Mouse (Mus musculus) ES-Bruce4 (cell line): ENCODE data around the gene Hadha. TPM values are rescaled to one million over a fixed set of nuclear protein-coding genes. Genes with fewer than 3 reads are reported as not detected.

Experiments
- H3K27ac ChIP-seq: 2 replicates; pipeline ENCODE4 v1.5.1; 2012; ENCODE audit warnings: low read length, inconsistent platforms; ENCODE audit not compliant: insufficient read depth
- H3K27me3 ChIP-seq: 2 replicates; pipeline ENCODE4 v1.6.1; 2012; ENCODE audit warnings: mild to moderate bottlenecking, low read length, inconsistent platforms; ENCODE audit not compliant: control insufficient read depth, poor library complexity, insufficient read depth, severe bottlenecking
- H3K36me3 ChIP-seq: 2 replicates; pipeline ENCODE4 v1.6.1; 2012; ENCODE audit warnings: inconsistent platforms, mild to moderate bottlenecking, low read length, moderate library complexity; ENCODE audit not compliant: control insufficient read depth, poor library complexity, insufficient read depth, severe bottlenecking
- H3K4me1 ChIP-seq: one replicate; pipeline ENCODE4 v1.8.1; 2011; ENCODE audit warnings: low read length; ENCODE audit not compliant: control insufficient read depth, insufficient read depth
- H3K4me3 ChIP-seq: 2 replicates; pipeline ENCODE4 v1.5.1; 2011; ENCODE audit warnings: low read depth, mild to moderate bottlenecking, low read length
- H3K9ac ChIP-seq: 2 replicates; pipeline ENCODE4 v1.6.1; 2012; ENCODE audit warnings: low read depth, mild to moderate bottlenecking, inconsistent platforms; ENCODE audit not compliant: poor library complexity, severe bottlenecking
- H3K9me3 ChIP-seq: replicated peaks from 2 replicates; pipeline ENCODE4 v1.6.1; 2012; ENCODE audit warnings: mild to moderate bottlenecking, low read length, inconsistent platforms; ENCODE audit not compliant: control insufficient read depth, poor library complexity, insufficient read depth, severe bottlenecking
- CTCF ChIP-seq: IDR thresholded peaks from one replicate; pipeline ENCODE4 v1.8.1; 2011; ENCODE audit warnings: low read depth, low read length
- EP300 ChIP-seq: IDR thresholded peaks from 2 replicates; pipeline ENCODE4 v1.6.1; 2011; ENCODE audit warnings: low read depth, low read length; ENCODE audit not compliant: insufficient read depth
- POLR2A ChIP-seq: IDR thresholded peaks from one replicate; pipeline ENCODE4 v1.8.1; 2011; ENCODE audit warnings: low read length; ENCODE audit not compliant: insufficient read depth
- polyA plus RNA-seq: library from polyadenylated mRNA; stranded (reverse); fragments of >200 nt; gene quantifications from 2 replicates; pipeline ENCODE4 v1.2.4, GENCODE M21; 2011; ENCODE audit warnings: low read depth; ENCODE audit not compliant: missing spikeins, insufficient read depth, insufficient read length

The Hadha gene
- 59.3 and 65.7 TPM in 2 replicates for polyA plus RNA-seq

GRCm38 (mm10) chr5:30154474-30155394, at the start of gene Hadha, which contains the start of gene Hadhb:
Hadha (minus strand) TSS chr5:30155162.
Hadhb (plus strand) TSS chr5:30155248.
- H3K27me3 ChIP-seq: no peaks in the 10 kb centered on the region
- peak within 1 kb of the TSS; percentile 59 for H3K9ac ChIP-seq
- H3K4me3 ChIP-seq: peak within 1 kb of the TSS; percentile 97
- TF ChIP-seq POLR2A (peak; percentile 51), CTCF (no peak), EP300 (no peak)
- no peaks in the 10 kb centered on the region for H3K9me3 ChIP-seq
- H3K4me1 ChIP-seq: no peaks in the 10 kb centered on the region
- H3K27ac ChIP-seq: no peak within 1 kb of the TSS
- H3K36me3 ChIP-seq: no peaks in the 10 kb centered on the region

GRCm38 (mm10) chr5:30204441-30204840, 49.5 kb upstream of the Hadha start:
- Histone ChIP-seq H3K9me3 (no peaks in the 10 kb centered on the region), H3K9ac (no peak overlapping the region), H3K27me3 (no peaks in the 10 kb centered on the region), H3K4me3 (no peak overlapping the region), H3K4me1 (peaks cover 7% of the 10 kb centered on the region), H3K36me3 (no peaks in the 10 kb centered on the region), H3K27ac (no peak overlapping the region)
- no peak for TF ChIP-seq EP300
- TF ChIP-seq CTCF: no peak
- TF ChIP-seq POLR2A: no peak

GRCm38 (mm10) chr5:30203216-30203885, 48.4 kb upstream of the Hadha start:
- Histone ChIP-seq H3K9me3 (no peaks in the 10 kb centered on the region), H3K27ac (no peak overlapping the region), H3K4me1 (peaks cover 7% of the 10 kb centered on the region), H3K27me3 (no peaks in the 10 kb centered on the region), H3K9ac (no peak overlapping the region), H3K36me3 (no peaks in the 10 kb centered on the region), H3K4me3 (no peak overlapping the region)
- TF ChIP-seq CTCF (no peak), EP300 (no peak), POLR2A (no peak)

- H3K27me3 ChIP-seq: no peaks in the 10 kb centered on the region
- H3K27ac ChIP-seq: no peak overlapping the region
- no peak overlapping the region for H3K9ac ChIP-seq
- no peaks in the 10 kb centered on the region for H3K9me3 ChIP-seq
- peaks cover 7% of the 10 kb centered on the region for H3K4me1 ChIP-seq
- no peak for TF ChIP-seq EP300
- no peak for TF ChIP-seq CTCF
- no peak for TF ChIP-seq POLR2A
- H3K36me3 ChIP-seq: no peaks in the 10 kb centered on the region
- H3K4me3 ChIP-seq: no peak overlapping the region
Measured at GRCm38 (mm10) chr5:30202221-30202620, 47.3 kb upstream of the Hadha start.

- Histone ChIP-seq H3K27ac (no peak overlapping the region), H3K36me3 (no peaks in the 10 kb centered on the region), H3K9me3 (no peaks in the 10 kb centered on the region), H3K4me3 (no peak overlapping the region), H3K4me1 (peaks cover 7% of the 10 kb centered on the region), H3K27me3 (no peaks in the 10 kb centered on the region), H3K9ac (no peak overlapping the region)
- no peak for TF ChIP-seq EP300
- TF ChIP-seq CTCF: peak; percentile 43
Measured at GRCm38 (mm10) chr5:30201521-30201920, 46.6 kb upstream of the Hadha start.

GRCm38 (mm10) chr5:30198257-30198656, 43.3 kb upstream of the Hadha start:
- Histone ChIP-seq H3K36me3 (no peaks in the 10 kb centered on the region), H3K27ac (no peak overlapping the region), H3K9ac (no peak overlapping the region), H3K4me3 (no peak overlapping the region), H3K27me3 (no peaks in the 10 kb centered on the region), H3K9me3 (no peaks in the 10 kb centered on the region), H3K4me1 (no peaks in the 10 kb centered on the region)
- no peak for TF ChIP-seq EP300
- TF ChIP-seq POLR2A: no peak
- TF ChIP-seq CTCF: no peak
